Mouse (Mus musculus) retina, postnatal 1 day (tissue): ENCODE measurements at regions not wholly inside any gene's neighbourhood (a gene's known extent, or its start where the extent isn't known, plus 50 kb on each side); places are given as distances from the start of the nearest gene placed in this dataset.

Source experiments
- DNase-seq: peaks from one replicate; pipeline ENCODE4 v3.0.0-alpha.2; 2012

GRCm38 (mm10) chr5:119739386-119739785 lies 68.9 kb downstream of the Tbx3 start:
- no peak for DNase-seq

- DNase-seq, result peak; percentile 90
Observed at GRCm38 (mm10) chr5:119741116-119741515, 70.6 kb downstream of the Tbx3 start.

GRCm38 (mm10) chr5:119743733-119744132 lies 73.3 kb downstream of the Tbx3 start:
- DNase-seq, result no peak

- DNase-seq, result no peak
Observed at GRCm38 (mm10) chr5:119747038-119747437, 76.6 kb downstream of the Tbx3 start.

- DNase-seq, result peak; percentile 46
Observed at GRCm38 (mm10) chr5:119748667-119749066, 78.2 kb downstream of the Tbx3 start.

GRCm38 (mm10) chr5:119749153-119749552 lies 78.7 kb downstream of the Tbx3 start:
- DNase-seq, result no peak

- no peak for DNase-seq
Observed at GRCm38 (mm10) chr5:119755782-119756181, 76.7 kb upstream of the Tbx5 start.

GRCm38 (mm10) chr5:119758880-119759279 lies 73.6 kb upstream of the Tbx5 start:
- DNase-seq, result no peak

GRCm38 (mm10) chr5:119762102-119762501 lies 70.4 kb upstream of the Tbx5 start:
- no peak for DNase-seq

GRCm38 (mm10) chr5:119763337-119763736 lies 69.1 kb upstream of the Tbx5 start:
- no peak for DNase-seq

GRCm38 (mm10) chr5:119766372-119766771 lies 66.1 kb upstream of the Tbx5 start:
- DNase-seq, result no peak

GRCm38 (mm10) chr5:119770951-119771350 lies 61.5 kb upstream of the Tbx5 start:
- no peak for DNase-seq

GRCm38 (mm10) chr5:119776106-119776887 lies 56.2 kb upstream of the Tbx5 start:
- no peak for DNase-seq

GRCm38 (mm10) chr5:119777836-119778235 lies 54.6 kb upstream of the Tbx5 start:
- peak; percentile 75 for DNase-seq

GRCm38 (mm10) chr5:119781375-119781774 lies 51.1 kb upstream of the Tbx5 start:
- DNase-seq, result no peak
